Mouse (Mus musculus) embryonic facial prominence, embryonic 13.5 days (tissue): ENCODE results near the gene Lmbr1l. TPM values are rescaled to one million over a fixed set of nuclear protein-coding genes. Genes with fewer than 3 reads are reported as not detected.
A peak's percentile ranks its signal among the peaks of the same experiment; 100 is the strongest.

Experiments
- ATAC-seq: fragments of 200-750 bp; cut with Nextera tagmentation; 2 replicates; pipeline ENCODE4 v1.8.0; 2017; ENCODE audit warnings: low read depth; ENCODE audit not compliant: insufficient number of reproducible peaks, insufficient read depth, low FRiP score, low TSS enrichment
- H3K27ac ChIP-seq: fragments of 300-500 bp; sonication (generic); 2 replicates; pipeline ENCODE4 v1.5.1; 2015; ENCODE audit warnings: moderate library complexity, mild to moderate bottlenecking, inconsistent platforms
- H3K27me3 ChIP-seq: fragments of 300-500 bp; sonication (generic); 2 replicates; pipeline ENCODE4 v1.6.1; 2015; ENCODE audit warnings: mild to moderate bottlenecking, inconsistent platforms
- H3K36me3 ChIP-seq: fragments of 300-500 bp; sonication (generic); 2 replicates; pipeline ENCODE4 v1.6.1; 2015; ENCODE audit warnings: mild to moderate bottlenecking, inconsistent platforms
- H3K4me1 ChIP-seq: fragments of 300-500 bp; sonication (generic); 2 replicates; pipeline ENCODE4 v1.6.1; 2015; ENCODE audit warnings: inconsistent platforms
- H3K4me2 ChIP-seq: fragments of 300-500 bp; sonication (generic); 2 replicates; pipeline ENCODE4 v1.6.1; 2015; ENCODE audit warnings: moderate library complexity, mild to moderate bottlenecking, inconsistent platforms
- H3K4me3 ChIP-seq: fragments of 300-500 bp; sonication (generic); 2 replicates; pipeline ENCODE4 v1.5.1; 2015; ENCODE audit warnings: mild to moderate bottlenecking, inconsistent platforms
- H3K9ac ChIP-seq: fragments of 300-500 bp; sonication (generic); 2 replicates; pipeline ENCODE4 v1.6.1; 2015; ENCODE audit warnings: mild to moderate bottlenecking, inconsistent platforms
- H3K9me3 ChIP-seq: fragments of 300-500 bp; sonication (generic); 2 replicates; pipeline ENCODE4 v1.6.1; 2016; ENCODE audit warnings: inconsistent platforms
- WGBS: fragments of 180-500 bp; shearing (Covaris S2); methylation state at CpG from one replicate; pipeline ENCODE4 v1.1.7; 2015; ENCODE audit warnings: mixed read lengths; 5-methylcytosine and 5-hydroxymethylcytosine counted together
- polyA plus RNA-seq: library from polyadenylated mRNA; unstranded; fragments of >200 nt; fragmentation: Nextera tagmentation; extraction: Ambion mirVana; gene quantifications from 2 replicates; pipeline ENCODE4 v1.2.1, GENCODE M21; 2015

Lmbr1l gene
- polyA plus RNA-seq, result 26.8 and 27.8 TPM in 2 replicates

- Histone ChIP-seq H3K4me1 (peaks cover 20% of the 10 kb centered on the region), H3K9ac (peak within 1 kb of the TSS; percentile 90), H3K4me3 (peak within 1 kb of the TSS; percentile 84), H3K27me3 (no peaks in the 10 kb centered on the region), H3K27ac (peak within 1 kb of the TSS; percentile 98), H3K9me3 (no peaks in the 10 kb centered on the region), H3K4me2 (peak within 1 kb of the TSS; percentile 80), H3K36me3 (peaks cover 25% of the 10 kb centered on the region)
- under 1% methylated on average over 82 of the region's 82 CpGs for WGBS
- ATAC-seq, result peak; percentile 95
Observed at GRCm38 (mm10) chr15:98917538-98918498, at the start of gene Lmbr1l. Gene Lmbr1l, minus strand, starts transcription at chr15:98918231.

GRCm38 (mm10) chr15:98959531-98959930 lies 41.5 kb upstream of the Lmbr1l start:
- Histone ChIP-seq H3K4me2 (no peak overlapping the region), H3K27ac (no peak overlapping the region), H3K9ac (no peak overlapping the region), H3K36me3 (no peaks in the 10 kb centered on the region), H3K27me3 (no peaks in the 10 kb centered on the region), H3K4me3 (no peak overlapping the region), H3K9me3 (no peaks in the 10 kb centered on the region), H3K4me1 (peaks cover 6% of the 10 kb centered on the region)
- ATAC-seq, result no peak
- 85% methylated on average over 3 of the region's 3 CpGs for WGBS

- no peaks in the 10 kb centered on the region for H3K9me3 ChIP-seq
- H3K36me3 ChIP-seq, result no peaks in the 10 kb centered on the region
- no peak overlapping the region for H3K27ac ChIP-seq
- H3K4me2 ChIP-seq, result no peak overlapping the region
- peaks cover 10% of the 10 kb centered on the region for H3K4me1 ChIP-seq
- WGBS, result 73% methylated on average over 4 of the region's 4 CpGs
- no peaks in the 10 kb centered on the region for H3K27me3 ChIP-seq
- no peak overlapping the region for H3K4me3 ChIP-seq
- H3K9ac ChIP-seq, result no peak overlapping the region
- no peak for ATAC-seq
Observed at GRCm38 (mm10) chr15:98958901-98959420, 40.9 kb upstream of the Lmbr1l start.

GRCm38 (mm10) chr15:98957475-98957874 lies 39.4 kb upstream of the Lmbr1l start:
- no peaks in the 10 kb centered on the region for H3K9me3 ChIP-seq
- H3K27me3 ChIP-seq, result no peaks in the 10 kb centered on the region
- 70% methylated on average over 5 of the region's 5 CpGs for WGBS
- no peak for ATAC-seq
- no peaks in the 10 kb centered on the region for H3K36me3 ChIP-seq
- no peak overlapping the region for H3K4me3 ChIP-seq
- no peak overlapping the region for H3K27ac ChIP-seq
- H3K9ac ChIP-seq, result no peak overlapping the region
- H3K4me1 ChIP-seq, result peaks cover 11% of the 10 kb centered on the region
- H3K4me2 ChIP-seq, result no peak overlapping the region

GRCm38 (mm10) chr15:98956000-98956399 lies 38.0 kb upstream of the Lmbr1l start:
- no peak overlapping the region for H3K9ac ChIP-seq
- no peak overlapping the region for H3K4me3 ChIP-seq
- peaks cover 2% of the 10 kb centered on the region for H3K36me3 ChIP-seq
- H3K4me2 ChIP-seq, result no peak overlapping the region
- no peaks in the 10 kb centered on the region for H3K27me3 ChIP-seq
- peaks cover 18% of the 10 kb centered on the region for H3K4me1 ChIP-seq
- WGBS, result 93% methylated on average over 4 of the region's 4 CpGs
- no peak for ATAC-seq
- H3K9me3 ChIP-seq, result no peaks in the 10 kb centered on the region
- no peak overlapping the region for H3K27ac ChIP-seq

- Histone ChIP-seq H3K4me2 (peak overlapping the region; percentile 77), H3K27me3 (no peaks in the 10 kb centered on the region), H3K9me3 (no peaks in the 10 kb centered on the region), H3K36me3 (peaks cover 4% of the 10 kb centered on the region), H3K4me1 (peaks cover 18% of the 10 kb centered on the region), H3K27ac (0 out of 2 replicates have a peak overlapping the region, but pooled peaks have one; percentile 99), H3K4me3 (no peak overlapping the region), H3K9ac (no peak overlapping the region)
- WGBS, result 75% methylated on average over 4 of the region's 4 CpGs
- ATAC-seq, result no peak
Observed at GRCm38 (mm10) chr15:98955324-98955723, 37.3 kb upstream of the Lmbr1l start.

GRCm38 (mm10) chr15:98954425-98955253 lies 36.6 kb upstream of the Lmbr1l start:
- no peaks in the 10 kb centered on the region for H3K9me3 ChIP-seq
- no peaks in the 10 kb centered on the region for H3K27me3 ChIP-seq
- H3K9ac ChIP-seq, result peak overlapping the region; percentile 63
- peaks cover 7% of the 10 kb centered on the region for H3K36me3 ChIP-seq
- 12% methylated on average over 14 of the region's 14 CpGs for WGBS
- peaks cover 18% of the 10 kb centered on the region for H3K4me1 ChIP-seq
- peak overlapping the region; percentile 77 for H3K4me2 ChIP-seq
- ATAC-seq, result no peak
- peak overlapping the region; percentile 77 for H3K4me3 ChIP-seq
- peak overlapping the region; percentile 99 for H3K27ac ChIP-seq

- Histone ChIP-seq H3K9ac (peak within 1 kb of the TSS; percentile 95), H3K27ac (peak within 1 kb of the TSS; percentile 99), H3K9me3 (no peaks in the 10 kb centered on the region), H3K27me3 (no peaks in the 10 kb centered on the region), H3K36me3 (peaks cover 14% of the 10 kb centered on the region), H3K4me1 (peaks cover 18% of the 10 kb centered on the region), H3K4me3 (peak within 1 kb of the TSS; percentile 77), H3K4me2 (peak within 1 kb of the TSS; percentile 77)
- peak; percentile 99 for ATAC-seq
- 4% methylated on average over 28 of the region's 28 CpGs for WGBS
Observed at GRCm38 (mm10) chr15:98953401-98954356, 35.6 kb upstream of the Lmbr1l start, which contains the start of the genes Gm49450 and Tuba1a. Gene Gm49450, minus strand, starts transcription at chr15:98953551. Gene Tuba1a, minus strand, starts transcription at chr15:98953703.

GRCm38 (mm10) chr15:98952751-98953400 lies 34.8 kb upstream of the Lmbr1l start:
- Histone ChIP-seq H3K4me1 (peaks cover 18% of the 10 kb centered on the region), H3K4me2 (peak overlapping the region; percentile 77), H3K4me3 (peak overlapping the region; percentile 77), H3K27ac (peak overlapping the region; percentile 99), H3K27me3 (no peaks in the 10 kb centered on the region), H3K36me3 (peaks cover 14% of the 10 kb centered on the region), H3K9ac (peak overlapping the region; percentile 95), H3K9me3 (no peaks in the 10 kb centered on the region)
- peak; percentile 77 for ATAC-seq
- under 1% methylated on average over 41 of the region's 41 CpGs for WGBS

GRCm38 (mm10) chr15:98952063-98952455 lies 34.0 kb upstream of the Lmbr1l start:
- Histone ChIP-seq H3K4me1 (peaks cover 18% of the 10 kb centered on the region), H3K36me3 (peaks cover 14% of the 10 kb centered on the region), H3K27ac (peak overlapping the region; percentile 81), H3K4me3 (peak overlapping the region; percentile 77), H3K9ac (peak overlapping the region; percentile 95), H3K9me3 (no peaks in the 10 kb centered on the region), H3K27me3 (no peaks in the 10 kb centered on the region), H3K4me2 (peak overlapping the region; percentile 77)
- ATAC-seq, result no peak
- 15% methylated on average over 5 of the region's 5 CpGs for WGBS
